Mouse (Mus musculus) granulocyte monocyte progenitor cell, adult 5-6 weeks (primary cell): ENCODE measurements around the gene Krt7. TPM values are rescaled to one million over a fixed set of nuclear protein-coding genes. Genes with fewer than 3 reads are reported as not detected.

Experiments used
- total RNA-seq, 2 experiments: library from RNA; stranded (forward) in 1 of 2; stranded (reverse) in 1 of 2; fragments of 200-712, 200-1000 nt in 1 of 2; fragments of >200 nt in 1 of 2; fragmentation: Nextera tagmentation in 1 of 2; gene quantifications; 2 replicates each; pipeline ENCODE4 v1.2.3; 2014 to 2017

The Krt7 gene
- total RNA-seq, 2 experiments from 2014 or later: 0.67 TPM; not detected in 1

Other genes starting within 250 kb of the Krt7 start
- gene Acvr1b, start 237.0 kb upstream of the Krt7 start, total RNA-seq (2014; fragmentation: Nextera tagmentation): 6.9 and 8.7 TPM in 2 replicates
- 6.9 and 9.9 TPM in 2 replicates for gene Acvr1b, start 237.0 kb upstream of the Krt7 start, total RNA-seq (2017)
- gene Grasp, start 186.9 kb upstream of the Krt7 start, total RNA-seq (2014; fragmentation: Nextera tagmentation): 3.2 and 4.1 TPM in 2 replicates
- gene Grasp, start 186.9 kb upstream of the Krt7 start, total RNA-seq (2017): 0.26 and 1.0 TPM in 2 replicates
- gene Nr4a1, start 156.8 kb upstream of the Krt7 start, total RNA-seq (2014; fragmentation: Nextera tagmentation): 1.4 and 4.0 TPM in 2 replicates
- gene Nr4a1, start 156.8 kb upstream of the Krt7 start, total RNA-seq (2017): 2.4 and 4.1 TPM in 2 replicates
- 35.3 and 36.0 TPM in 2 replicates for gene Atg101, start 126.8 kb upstream of the Krt7 start, total RNA-seq (2014; fragmentation: Nextera tagmentation)
- gene Atg101, start 126.8 kb upstream of the Krt7 start, total RNA-seq (2017): 51.9 and 60.6 TPM in 2 replicates
- 0.60 TPM in 1 of 2 replicates, not detected in the other for gene 6030408B16Rik, start 117.8 kb upstream of the Krt7 start, total RNA-seq (2014; fragmentation: Nextera tagmentation)
- gene 6030408B16Rik, start 117.8 kb upstream of the Krt7 start, total RNA-seq (2017): 0.86 TPM in 1 of 2 replicates, not detected in the other
- gene Krt80, start 40.9 kb upstream of the Krt7 start, total RNA-seq (2014; fragmentation: Nextera tagmentation): 3.2 and 4.2 TPM in 2 replicates
- gene Krt80, start 40.9 kb upstream of the Krt7 start, total RNA-seq (2017): 1.2 and 1.3 TPM in 2 replicates
- not detected in 2 replicates for gene Krt87, start 27.8 kb downstream of the Krt7 start, total RNA-seq (2014; fragmentation: Nextera tagmentation)
- not detected in 2 replicates for gene Krt87, start 27.8 kb downstream of the Krt7 start, total RNA-seq (2017)
- gene Krt88, start 36.7 kb downstream of the Krt7 start, total RNA-seq (2014; fragmentation: Nextera tagmentation): not detected in 2 replicates
- gene Krt88, start 36.7 kb downstream of the Krt7 start, total RNA-seq (2017): not detected in 2 replicates
- gene Krt81, start 52.7 kb downstream of the Krt7 start, total RNA-seq (2014; fragmentation: Nextera tagmentation): not detected in 2 replicates
- not detected in 2 replicates for gene Krt81, start 52.7 kb downstream of the Krt7 start, total RNA-seq (2017)
- not detected in 2 replicates for gene Krt86, start 62.4 kb downstream of the Krt7 start, total RNA-seq (2014; fragmentation: Nextera tagmentation)
- gene Krt86, start 62.4 kb downstream of the Krt7 start, total RNA-seq (2017): not detected in 2 replicates
- gene Krt83, start 80.5 kb downstream of the Krt7 start, total RNA-seq (2014; fragmentation: Nextera tagmentation): not detected in 2 replicates
- 0.34 TPM in 1 of 2 replicates, not detected in the other for gene Krt83, start 80.5 kb downstream of the Krt7 start, total RNA-seq (2017)
- not detected in 2 replicates for gene Gm49425, start 106.2 kb downstream of the Krt7 start, total RNA-seq (2014; fragmentation: Nextera tagmentation)
- gene Gm49425, start 106.2 kb downstream of the Krt7 start, total RNA-seq (2017): not detected in 2 replicates
- gene Krt84, start 121.8 kb downstream of the Krt7 start, total RNA-seq (2014; fragmentation: Nextera tagmentation): not detected in 2 replicates
- not detected in 2 replicates for gene Krt84, start 121.8 kb downstream of the Krt7 start, total RNA-seq (2017)
- not detected in 2 replicates for gene Krt82, start 139.6 kb downstream of the Krt7 start, total RNA-seq (2014; fragmentation: Nextera tagmentation)
- gene Krt82, start 139.6 kb downstream of the Krt7 start, total RNA-seq (2017): not detected in 2 replicates
- gene Krt90, start 151.9 kb downstream of the Krt7 start, total RNA-seq (2014; fragmentation: Nextera tagmentation): not detected in 2 replicates
- not detected in 2 replicates for gene Krt90, start 151.9 kb downstream of the Krt7 start, total RNA-seq (2017)
- gene Krt75, start 162.9 kb downstream of the Krt7 start, total RNA-seq (2014; fragmentation: Nextera tagmentation): not detected in 2 replicates
- not detected in 2 replicates for gene Krt75, start 162.9 kb downstream of the Krt7 start, total RNA-seq (2017)
- gene Gm5414, start 217.1 kb downstream of the Krt7 start, total RNA-seq (2014; fragmentation: Nextera tagmentation): not detected in 2 replicates
- not detected in 2 replicates for gene Gm5414, start 217.1 kb downstream of the Krt7 start, total RNA-seq (2017)
- not detected in 2 replicates for gene Gm5478, start 236.3 kb downstream of the Krt7 start, total RNA-seq (2014; fragmentation: Nextera tagmentation)
- gene Gm5478, start 236.3 kb downstream of the Krt7 start, total RNA-seq (2017): not detected in 2 replicates